Comparison of ENCODE assay signal across 16 mouse cellular contexts in genomic region chr11:77242912-77243311, GRCm38 (mm10). TPM values are rescaled to one million over a fixed set of nuclear protein-coding genes. Genes with fewer than 3 reads are reported as not detected.
A peak's percentile ranks its signal among the peaks of the same experiment; 100 is the strongest.
DNase-seq lines count a peak whose midpoint lies in the region; ATAC-seq and TF ChIP-seq lines count a peak whose summit lies in the region.
"Had no signal": no experiment of that assay in that cellular context is flagged by ENCODE, and none has a peak within 500 bp of the region (broad histone marks: within the 10 kb centered on the region; RNA-seq: fewer than 3 reads in every experiment).

No protein-coding gene starts in this region.

- 69% methylated on average over 2 of the region's 2 CpGs for WGBS in hindbrain, postnatal 0 days
- 73% methylated on average over 2 of the region's 2 CpGs for WGBS in hindbrain, embryonic 16.5 days
- WGBS in embryonic facial prominence, embryonic 14.5 days, result 40% methylated on average over 2 of the region's 2 CpGs

- ATAC-seq in hindbrain, postnatal 0 days, result no peak
- ATAC-seq in hindbrain, embryonic 16.5 days, result no peak
- ATAC-seq in megakaryocyte, adult 5-6 weeks (ENCODE audit: poor library complexity, severe bottlenecking), result no peak
- peak; percentile 45 for ATAC-seq in CD4-positive, CD25-positive, alpha-beta regulatory T cell, adult 4 months
- no peak for ATAC-seq in embryonic facial prominence, embryonic 14.5 days (ENCODE audit: low read depth)
- ATAC-seq: intestine, embryonic 16.5 days had no signal

- no peaks in the 10 kb centered on the region for H3K4me1 ChIP-seq in hindbrain, postnatal 0 days (ENCODE audit: insufficient read depth, low read length)
- H3K4me1 ChIP-seq in hindbrain, embryonic 16.5 days (ENCODE audit: control insufficient read depth, insufficient read depth, low read depth, low read length), result no peaks in the 10 kb centered on the region
- peaks cover 80% of the 10 kb centered on the region for H3K4me1 ChIP-seq in megakaryocyte, embryonic 14.5 days
- no peaks in the 10 kb centered on the region for H3K4me1 ChIP-seq in embryonic facial prominence, embryonic 14.5 days (ENCODE audit: control insufficient read depth, insufficient read depth, low read length)

- H3K36me3 ChIP-seq in hindbrain, postnatal 0 days (ENCODE audit: insufficient read depth, low read length), result no peaks in the 10 kb centered on the region
- H3K36me3 ChIP-seq in hindbrain, embryonic 16.5 days (ENCODE audit: control insufficient read depth, insufficient read depth, low read length), result no peaks in the 10 kb centered on the region
- peaks cover 4% of the 10 kb centered on the region for H3K36me3 ChIP-seq in megakaryocyte, embryonic 14.5 days (replicated peaks; ENCODE audit: low read length)
- H3K36me3 ChIP-seq in embryonic facial prominence, embryonic 14.5 days (ENCODE audit: control insufficient read depth, insufficient read depth, low read length), result no peaks in the 10 kb centered on the region

- H3K4me2 ChIP-seq in hindbrain, postnatal 0 days (ENCODE audit: low read depth, low read length), result no peak overlapping the region
- H3K4me2 ChIP-seq in hindbrain, embryonic 16.5 days (ENCODE audit: low read length), result no peak overlapping the region
- H3K4me2 ChIP-seq in embryonic facial prominence, embryonic 14.5 days (ENCODE audit: low read depth, low read length), result no peak overlapping the region

- H3K9ac ChIP-seq in hindbrain, postnatal 0 days (replicated peaks; ENCODE audit: low read length), result no peak overlapping the region
- H3K9ac ChIP-seq in hindbrain, embryonic 16.5 days (ENCODE audit: low read depth, low read length), result no peak overlapping the region
- no peak overlapping the region for H3K9ac ChIP-seq in embryonic facial prominence, embryonic 14.5 days (ENCODE audit: low read depth, low read length)
- H3K9ac ChIP-seq: liver, embryonic 14.5 days had no signal

- no peak overlapping the region for H3K27ac ChIP-seq in hindbrain, postnatal 0 days
- no peak overlapping the region for H3K27ac ChIP-seq in hindbrain, embryonic 16.5 days (ENCODE audit: low read depth, low read length)
- no peak overlapping the region for H3K27ac ChIP-seq in embryonic facial prominence, embryonic 14.5 days (replicated peaks; ENCODE audit: low read depth, low read length)
- H3K27ac ChIP-seq: liver, embryonic 14.5 days had no signal

- no peaks in the 10 kb centered on the region for H3K9me3 ChIP-seq in hindbrain, postnatal 0 days (ENCODE audit: low read length)
- H3K9me3 ChIP-seq in hindbrain, embryonic 16.5 days (ENCODE audit: control insufficient read depth, low read length), result no peaks in the 10 kb centered on the region
- H3K9me3 ChIP-seq in megakaryocyte, embryonic 14.5 days, result no peaks in the 10 kb centered on the region
- no peaks in the 10 kb centered on the region for H3K9me3 ChIP-seq in embryonic facial prominence, embryonic 14.5 days (ENCODE audit: control insufficient read depth, low read length)

- H3K4me3 ChIP-seq in hindbrain, postnatal 0 days (ENCODE audit: low read length), result no peak overlapping the region
- no peak overlapping the region for H3K4me3 ChIP-seq in hindbrain, embryonic 16.5 days (ENCODE audit: low read length)
- H3K4me3 ChIP-seq in megakaryocyte, embryonic 14.5 days (replicated peaks), result peak overlapping the region; percentile 76
- no peak overlapping the region for H3K4me3 ChIP-seq in embryonic facial prominence, embryonic 14.5 days (ENCODE audit: low read depth, low read length)
- H3K4me3 ChIP-seq: erythroblast, embryonic 14.5 days had no signal

- no peak for TF ChIP-seq CTCF in hindbrain, postnatal 0 days (IDR thresholded peaks at IDR 0.05; ENCODE audit: low read depth)

- peak; percentile 3 for DNase-seq in hindbrain, postnatal 0 days (ENCODE audit: low spot score)
- peak; percentile 50 for DNase-seq in embryonic facial prominence, embryonic 14.5 days (ENCODE audit: low spot score)
- DNase-seq in cerebellum, adult 9-10 months, result no peak
- DNase-seq in urinary bladder, postnatal 14 days (ENCODE audit: low spot score), result no peak
- DNase-seq: cerebellum, adult 11 months; cerebellum, postnatal 36 days; gastrocnemius, postnatal 25 days; kidney, postnatal 14 days; right cerebral cortex, adult 18-20 months had no signal

- no peaks in the 10 kb centered on the region for H3K27me3 ChIP-seq in hindbrain, postnatal 0 days (ENCODE audit: insufficient read depth, low read length)
- H3K27me3 ChIP-seq in hindbrain, embryonic 16.5 days (replicated peaks; ENCODE audit: control insufficient read depth, insufficient read depth, low read length), result no peaks in the 10 kb centered on the region
- no peaks in the 10 kb centered on the region for H3K27me3 ChIP-seq in megakaryocyte, embryonic 14.5 days (replicated peaks)
- no peaks in the 10 kb centered on the region for H3K27me3 ChIP-seq in embryonic facial prominence, embryonic 14.5 days (replicated peaks; ENCODE audit: control insufficient read depth, insufficient read depth, low read length)

RNA-seq across cellular contexts. Expression of gene Ssh2, which starts 26.8 kb away (rescaled TPM):
- 30.1 and 30.3 TPM in 2 replicates for total RNA-seq in hindbrain, postnatal 0 days (2014; rRNA removed)
- polyA plus RNA-seq in hindbrain, postnatal 0 days (2015; fragmentation: Nextera tagmentation; extraction: Ambion mirVana), result 10.1 and 10.9 TPM in 2 replicates
- polyA plus RNA-seq in hindbrain, embryonic 16.5 days (2015; fragmentation: Nextera tagmentation; extraction: Ambion mirVana), result 13.8 and 17.7 TPM in 2 replicates
- 12.1 and 33.4 TPM in 2 replicates for polyA plus RNA-seq in megakaryocyte, embryonic 14.5 days (2012; ENCODE audit: insufficient read depth, low replicate concordance)
- total RNA-seq in megakaryocyte, adult 5-6 weeks (2015), result 104 and 109 TPM in 2 replicates
- total RNA-seq in megakaryocyte, adult 5-6 weeks (2017), result 84.5 and 97.2 TPM in 2 replicates
- polyA plus RNA-seq in CD4-positive, CD25-positive, alpha-beta regulatory T cell, adult 4 months (2017; shearing (Covaris generic)), result 100 to 1,000 TPM in 1 of 2 experiments, 10 to 100 TPM in 1; 83.8 to 101 TPM
- 11.3 and 11.9 TPM in 2 replicates for polyA plus RNA-seq in embryonic facial prominence, embryonic 14.5 days (2014; fragmentation: Nextera tagmentation; extraction: Ambion mirVana)

RNA-seq across cellular contexts. Expression of gene Efcab5, which starts 54.1 kb away (rescaled TPM):
- 0.78 and 0.93 TPM in 2 replicates for total RNA-seq in hindbrain, postnatal 0 days (2014; rRNA removed)
- 0.51 and 0.76 TPM in 2 replicates for polyA plus RNA-seq in hindbrain, postnatal 0 days (2015; fragmentation: Nextera tagmentation; extraction: Ambion mirVana)
- polyA plus RNA-seq in hindbrain, embryonic 16.5 days (2015; fragmentation: Nextera tagmentation; extraction: Ambion mirVana), result 0.51 and 0.56 TPM in 2 replicates
- 0.08 TPM in 1 of 2 replicates, not detected in the other for polyA plus RNA-seq in megakaryocyte, embryonic 14.5 days (2012; ENCODE audit: insufficient read depth, low replicate concordance)
- 1.3 TPM in 2 replicates for total RNA-seq in megakaryocyte, adult 5-6 weeks (2015)
- 0.99 and 2.6 TPM in 2 replicates for total RNA-seq in megakaryocyte, adult 5-6 weeks (2017)
- under 1 TPM; 0.32 to 0.33 TPM for polyA plus RNA-seq in CD4-positive, CD25-positive, alpha-beta regulatory T cell, adult 4 months (2017; shearing (Covaris generic))
- 0.20 and 0.50 TPM in 2 replicates for polyA plus RNA-seq in embryonic facial prominence, embryonic 14.5 days (2014; fragmentation: Nextera tagmentation; extraction: Ambion mirVana)
- polyA plus RNA-seq: erythroblast, embryonic 14.5 days had no signal

Comparison
In these comparisons a context has a peak if more than half of its experiments do, and no peak if none do; other contexts are left out.
1. DNase-seq: peak in hindbrain, postnatal 0 days (single experiment) and embryonic facial prominence, embryonic 14.5 days (single experiment); none in cerebellum, adult 9-10 months (single experiment) and urinary bladder, postnatal 14 days (single experiment).